Mouse (Mus musculus) cerebellum, postnatal 4 days (tissue): ENCODE measurements around the gene Col25a1.

Experiments used
- DNase-seq, 2 experiments: peaks; one replicate each; pipeline ENCODE4 v3.0.0; 2022; ENCODE audit warnings: low spot score in 2 of 2, mixed read lengths in 1 of 2

The Col25a1 gene

GRCm38 (mm10) chr3:130252355-130252754 lies 121.1 kb downstream of the Col25a1 start:
- DNase-seq: no peak

- no peak for DNase-seq
Measured at GRCm38 (mm10) chr3:130256059-130256458, 124.8 kb downstream of the Col25a1 start.

GRCm38 (mm10) chr3:130256610-130257009 lies 125.3 kb downstream of the Col25a1 start:
- DNase-seq: no peak

GRCm38 (mm10) chr3:130259670-130260069 lies 128.4 kb downstream of the Col25a1 start:
- DNase-seq: no peak

- no peak for DNase-seq
Measured at GRCm38 (mm10) chr3:130260316-130260715, 129.0 kb downstream of the Col25a1 start.

- no peak for DNase-seq
Measured at GRCm38 (mm10) chr3:130265104-130265503, 133.8 kb downstream of the Col25a1 start.

- DNase-seq: no peak
Measured at GRCm38 (mm10) chr3:130270509-130270908, 139.2 kb downstream of the Col25a1 start.

- no peak for DNase-seq
Measured at GRCm38 (mm10) chr3:130273949-130274348, 142.6 kb downstream of the Col25a1 start.

DNA sequence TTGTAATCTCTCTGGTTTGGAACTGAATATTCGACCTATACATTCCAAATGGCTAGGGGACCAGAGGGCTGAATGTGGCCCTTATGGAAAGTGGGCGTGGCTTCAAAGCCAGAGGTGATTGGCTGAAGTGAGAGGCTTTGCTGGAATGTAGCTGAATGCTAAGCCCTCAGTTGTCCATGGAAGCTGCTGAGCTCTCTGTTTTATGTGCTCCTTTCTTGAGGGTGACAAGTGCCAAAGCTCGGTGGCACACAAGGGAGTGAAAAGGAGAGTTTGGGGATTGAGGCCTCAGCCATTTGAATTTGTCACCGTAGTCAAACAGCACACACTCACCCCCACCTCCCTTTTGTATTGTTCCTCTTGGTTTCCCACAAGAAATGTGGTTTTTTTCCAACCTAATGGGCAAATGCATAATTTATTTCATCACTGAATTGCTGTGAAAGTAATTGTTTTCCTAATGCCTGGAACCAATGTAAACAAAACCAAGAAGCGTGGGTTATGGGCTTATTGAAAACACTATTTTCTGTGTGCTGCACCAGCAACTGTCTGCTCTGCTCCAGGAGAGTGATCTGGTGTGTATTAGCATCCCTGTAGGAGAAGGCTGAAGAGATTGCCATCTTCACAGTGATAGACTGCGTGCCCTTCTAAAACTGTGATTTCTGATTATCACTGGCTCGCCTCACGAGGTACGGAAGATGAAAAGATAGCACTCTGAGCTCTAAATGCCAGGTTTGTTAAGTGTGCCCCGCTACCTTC lies 147.2 kb downstream of the Col25a1 start:
- no peak for DNase-seq

DNA sequence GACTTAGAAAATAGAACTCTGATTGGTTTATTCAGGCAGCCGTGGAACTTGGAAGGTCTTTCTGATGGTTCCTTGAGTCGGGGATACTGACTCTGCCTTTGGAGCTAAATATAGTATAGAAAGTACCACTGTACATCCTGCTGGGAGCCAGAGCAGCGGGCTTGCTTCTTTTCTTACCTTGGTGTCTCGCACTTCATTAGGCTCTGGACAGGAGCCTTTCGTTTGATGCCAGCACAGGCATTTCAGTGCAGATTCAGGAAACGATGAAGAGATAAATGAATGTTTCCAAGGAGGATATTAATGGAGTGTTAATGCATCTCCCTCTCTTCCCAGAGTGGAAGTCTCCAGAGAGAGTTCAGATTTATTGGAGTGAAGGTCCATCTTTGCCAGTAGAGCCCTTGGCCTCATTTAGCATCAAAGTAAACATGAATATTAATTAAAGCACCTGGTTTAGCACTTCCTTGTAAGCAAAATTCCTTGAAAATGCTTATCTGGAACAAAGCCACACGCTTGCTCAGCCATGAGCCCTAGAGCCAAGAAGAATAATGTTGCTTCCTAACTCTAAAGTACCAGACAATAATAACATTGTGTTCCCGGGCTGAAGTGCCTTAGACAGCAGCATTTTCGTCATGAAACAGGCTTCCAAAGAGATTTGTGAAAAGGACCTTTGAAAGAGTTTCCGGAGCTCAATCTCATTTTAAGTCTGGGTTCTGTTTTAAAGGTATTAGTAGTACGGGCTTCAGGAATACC lies 151.9 kb downstream of the Col25a1 start:
- DNase-seq: no peak

GRCm38 (mm10) chr3:130288102-130288501 lies 156.8 kb downstream of the Col25a1 start:
- DNase-seq: no peak

- DNase-seq: no peak
Measured at GRCm38 (mm10) chr3:130288756-130289155, 157.5 kb downstream of the Col25a1 start.

- no peak for DNase-seq
Measured at GRCm38 (mm10) chr3:130289220-130289619, 157.9 kb downstream of the Col25a1 start.

DNA sequence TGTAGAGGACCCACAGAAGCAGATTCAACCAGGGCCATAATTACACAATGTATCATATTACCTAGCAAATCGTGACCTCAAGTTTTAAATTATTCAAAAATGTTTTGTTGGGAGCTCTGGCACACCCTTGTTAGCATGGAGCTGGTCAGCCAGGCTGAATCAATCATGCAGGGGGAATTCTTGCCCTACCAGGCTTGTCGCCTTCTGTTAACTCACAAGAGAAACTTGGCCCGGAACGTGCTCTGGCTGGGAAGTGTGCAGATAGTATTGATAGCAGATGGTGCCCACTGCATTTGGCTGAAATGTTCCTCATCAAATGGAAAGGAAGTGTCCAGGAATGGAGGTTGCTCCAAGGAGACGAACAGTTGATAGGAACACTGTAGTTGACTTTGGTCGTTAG lies 158.9 kb downstream of the Col25a1 start:
- peak in 1 of 2 experiments; percentile 66 for DNase-seq

GRCm38 (mm10) chr3:130290672-130291071 lies 159.4 kb downstream of the Col25a1 start:
- no peak for DNase-seq

- no peak for DNase-seq
Measured at GRCm38 (mm10) chr3:130291926-130292325, 160.6 kb downstream of the Col25a1 start.

DNA sequence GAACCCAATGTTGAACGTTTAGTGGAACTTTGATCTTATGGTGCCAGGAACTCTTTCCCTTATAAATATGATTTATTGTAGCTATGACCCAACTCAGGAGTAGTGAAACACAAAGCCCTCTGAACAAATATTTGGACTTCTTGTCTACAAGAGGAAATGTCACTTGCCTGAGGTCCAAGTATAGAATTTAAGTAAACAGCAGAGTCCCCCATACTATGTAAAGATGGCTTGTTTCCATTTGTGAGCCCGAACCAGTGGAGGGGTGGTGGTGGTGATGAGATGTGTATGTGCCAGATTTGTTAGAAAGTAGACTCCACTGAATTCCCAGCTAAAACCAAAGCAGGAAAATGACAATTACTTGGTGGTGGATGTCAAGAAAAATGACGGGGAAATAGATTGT lies 169.2 kb downstream of the Col25a1 start:
- no peak for DNase-seq

- DNase-seq: no peak
Measured at GRCm38 (mm10) chr3:130303597-130303996, 172.3 kb downstream of the Col25a1 start.

- DNase-seq: peak in 1 of 2 experiments; percentile 42
Measured at GRCm38 (mm10) chr3:130304827-130305226, 173.5 kb downstream of the Col25a1 start.

DNA sequence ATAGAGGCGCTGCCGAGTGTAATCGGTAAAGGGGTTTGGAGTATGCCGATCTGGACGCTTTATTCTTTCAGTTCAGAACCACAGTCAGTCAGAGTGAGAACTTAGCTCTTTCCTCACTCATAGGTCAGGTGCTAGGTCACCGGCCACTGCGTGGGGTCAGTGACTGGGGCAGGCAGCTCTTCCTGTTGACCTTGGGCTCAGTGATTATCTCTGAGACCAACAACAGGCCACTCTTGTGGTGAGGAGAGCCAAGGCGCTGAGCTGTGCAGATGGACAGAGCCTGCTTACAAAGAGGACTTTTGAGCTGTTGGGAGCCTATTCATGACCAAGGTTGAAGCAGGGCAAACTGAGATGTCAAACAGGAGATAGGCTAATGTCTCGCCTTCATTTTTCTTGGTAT lies 174.4 kb downstream of the Col25a1 start:
- DNase-seq: no peak

- DNase-seq: no peak
Measured at GRCm38 (mm10) chr3:130309277-130309676, 178.0 kb downstream of the Col25a1 start.

DNA sequence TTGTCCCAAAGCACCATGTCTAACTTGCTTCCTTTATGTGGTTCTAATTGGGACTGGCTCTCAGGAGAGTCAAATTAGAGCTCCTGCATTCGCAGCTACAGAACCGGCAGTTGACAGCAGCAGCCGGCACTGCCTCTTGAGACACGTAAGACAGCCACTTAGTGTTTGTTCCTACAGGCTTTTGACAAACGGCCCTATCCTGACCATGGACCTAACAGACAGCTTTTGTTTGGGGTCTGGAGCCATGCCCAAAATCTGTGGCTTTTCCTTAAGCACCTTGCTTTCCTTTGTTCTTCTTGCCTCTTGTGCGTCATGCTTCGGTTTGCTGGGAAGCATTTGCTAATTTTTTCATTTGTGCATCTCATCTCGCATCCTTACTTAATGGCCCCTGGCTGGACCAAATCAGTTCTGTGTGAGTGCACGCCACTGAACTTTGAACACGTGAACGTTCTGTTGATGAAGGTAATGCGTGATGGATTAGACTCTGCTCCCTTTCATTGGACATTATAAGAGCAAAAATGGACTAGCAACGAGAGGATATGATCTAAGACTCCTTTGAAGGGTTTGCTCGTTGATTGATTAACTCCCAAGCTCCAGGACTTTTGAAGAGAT lies 179.5 kb downstream of the Col25a1 start:
- DNase-seq: peak in 1 of 2 experiments; percentile 7

- DNase-seq: no peak
Measured at GRCm38 (mm10) chr3:130313246-130313645, 181.9 kb downstream of the Col25a1 start.
